Mouse (Mus musculus): ENCODE data around the gene Gas2l1. TPM values are rescaled to one million over a fixed set of nuclear protein-coding genes. Genes with fewer than 3 reads are reported as not detected.
A peak's percentile ranks its signal among the peaks of the same experiment; 100 is the strongest.
"Not testable (repeated sequence)": the region's sequence is repeated elsewhere in the genome, so short reads cannot be mapped to it uniquely, and the experiment has no call there.

Gene Gas2l1
- polyA plus RNA-seq, 1 experiment from 2014 or later = 21.5 TPM

DNA sequence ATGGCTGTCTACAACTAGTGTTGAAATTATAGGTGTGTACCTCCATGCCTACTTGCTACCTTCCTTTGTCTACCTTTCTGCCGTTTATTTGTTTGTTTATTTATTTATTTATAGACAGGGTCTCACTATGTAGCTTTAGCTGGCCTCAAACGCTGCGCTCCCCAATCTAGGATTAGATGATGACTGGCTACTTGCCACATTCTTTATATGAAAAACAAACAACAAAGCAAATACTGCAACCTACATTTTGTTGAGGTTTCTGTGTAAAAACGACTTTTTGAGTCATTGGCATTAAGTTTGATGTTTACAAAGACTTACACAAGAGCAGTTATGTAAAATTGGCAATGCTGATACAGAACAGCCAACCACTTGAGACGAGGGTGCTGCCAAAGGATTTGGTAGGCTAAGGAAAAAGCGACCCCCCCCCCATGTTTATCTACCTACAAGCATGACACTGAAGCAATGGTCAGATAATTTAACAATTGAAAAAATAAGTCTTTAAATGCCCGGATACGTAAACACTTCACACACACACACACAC lies 31.4 kb upstream of the Gas2l1 start:
- Histone ChIP-seq H3K27ac (replicated peaks) (no peak overlapping the region), H3K36me3 (peaks cover 11% of the 10 kb centered on the region), H3K9ac (replicated peaks) (no peak overlapping the region), H3K27me3 (no peaks in the 10 kb centered on the region), H3K4me2 (replicated peaks) (peak overlapping the region; percentile 56), H3K9me3 (no peaks in the 10 kb centered on the region), H3K4me1 (peaks cover 49% of the 10 kb centered on the region), H3K4me3 (peak overlapping the region; percentile 73)
- no peak for ATAC-seq (replicated peaks)
- WGBS = 63% methylated on average over 8 of the region's 8 CpGs

GRCm38 (mm10) chr11:5095877-5096276 lies 30.8 kb upstream of the Gas2l1 start:
- H3K9ac ChIP-seq (replicated peaks) = no peak overlapping the region

DNA sequence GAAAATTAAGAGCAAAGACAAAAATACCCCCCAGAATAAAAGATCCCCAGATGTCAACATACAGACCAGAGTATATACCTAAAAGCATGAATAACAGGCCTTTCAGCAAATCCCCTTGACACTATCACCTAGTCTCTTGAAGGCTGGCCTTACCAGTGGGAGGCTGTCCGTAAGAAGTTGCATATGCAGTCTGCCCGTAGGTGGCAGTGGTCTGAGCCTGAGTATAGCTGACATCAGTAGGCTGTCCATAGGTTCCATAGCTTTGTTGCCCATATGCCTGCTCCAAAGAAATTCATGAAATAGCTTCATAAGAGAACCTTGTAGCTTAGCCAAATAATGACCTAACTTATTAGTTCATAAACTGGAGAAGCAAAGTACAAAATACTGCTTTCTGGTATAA lies 26.6 kb upstream of the Gas2l1 start:
- no peak overlapping the region for H3K4me2 ChIP-seq (replicated peaks)
- 38% methylated on average over 2 of the region's 2 CpGs for WGBS
- H3K4me1 ChIP-seq = peaks cover 23% of the 10 kb centered on the region
- H3K9me3 ChIP-seq = no peaks in the 10 kb centered on the region
- no peak overlapping the region for H3K9ac ChIP-seq (replicated peaks)
- no peaks in the 10 kb centered on the region for H3K27me3 ChIP-seq
- H3K4me3 ChIP-seq = no peak overlapping the region
- no peak for ATAC-seq (replicated peaks)
- no peak overlapping the region for H3K27ac ChIP-seq (replicated peaks)
- H3K36me3 ChIP-seq = peaks cover 56% of the 10 kb centered on the region

More at GRCm38 (mm10) chr11:5095877-5096276, 30.8 kb upstream of the Gas2l1 start:
- Histone ChIP-seq H3K27me3 (no peaks in the 10 kb centered on the region), H3K9me3 (no peaks in the 10 kb centered on the region), H3K36me3 (peaks cover 18% of the 10 kb centered on the region), H3K4me3 (no peak overlapping the region; the same call in 1 of the 2 replicates), H3K4me1 (peaks cover 43% of the 10 kb centered on the region), H3K27ac (replicated peaks) (no peak overlapping the region), H3K4me2 (replicated peaks) (no peak overlapping the region)
- no peak for ATAC-seq (replicated peaks)
- 72% methylated on average over 5 of the region's 5 CpGs for WGBS

- H3K27me3 ChIP-seq = no peaks in the 10 kb centered on the region
- H3K4me3 ChIP-seq = no peak overlapping the region
- no peaks in the 10 kb centered on the region for H3K9me3 ChIP-seq
- peaks cover 5% of the 10 kb centered on the region; the same call in 1 of the 2 replicates for H3K4me1 ChIP-seq
- no peak overlapping the region for H3K27ac ChIP-seq (replicated peaks)
- peaks cover 82% of the 10 kb centered on the region for H3K36me3 ChIP-seq
- H3K4me2 ChIP-seq (replicated peaks) = no peak overlapping the region
- 92% methylated on average over 1 of the region's 1 CpGs for WGBS
- H3K9ac ChIP-seq (replicated peaks) = no peak overlapping the region
- no peak for ATAC-seq (replicated peaks)
Observed at GRCm38 (mm10) chr11:5089147-5089546, 24.0 kb upstream of the Gas2l1 start.

DNA sequence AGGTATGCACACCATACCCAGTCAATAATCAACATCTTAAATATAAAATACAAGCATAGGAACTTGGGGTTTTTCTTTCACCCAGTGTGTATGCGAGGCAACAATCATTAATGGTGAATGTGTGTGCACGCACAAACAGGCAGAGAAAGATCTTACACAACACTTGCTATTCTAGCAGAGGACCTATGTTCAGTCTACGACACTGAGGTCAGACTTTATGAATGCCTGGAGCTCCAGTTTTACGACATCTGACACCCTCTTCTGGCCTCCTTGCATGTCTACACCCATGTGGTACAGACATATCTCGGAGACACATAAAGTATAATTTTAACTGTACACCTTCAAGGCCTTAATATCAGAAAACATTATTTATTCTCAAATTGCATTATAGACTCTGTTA lies 11.7 kb upstream of the Gas2l1 start:
- WGBS = 79% methylated on average over 4 of the region's 5 CpGs
- not testable (repeated sequence) for ATAC-seq (replicated peaks); H3K9me3 ChIP-seq

GRCm38 (mm10) chr11:5075760-5076159 lies 10.6 kb upstream of the Gas2l1 start:
- ATAC-seq (replicated peaks) = no peak
- Histone ChIP-seq H3K9ac (replicated peaks) (no peak overlapping the region), H3K36me3 (peaks cover 81% of the 10 kb centered on the region), H3K27me3 (no peaks in the 10 kb centered on the region), H3K27ac (replicated peaks) (no peak overlapping the region), H3K4me1 (no peaks in the 10 kb centered on the region), H3K4me3 (no peak overlapping the region), H3K9me3 (no peaks in the 10 kb centered on the region), H3K4me2 (replicated peaks) (no peak overlapping the region)

More for the DNA sequence above, 11.7 kb upstream of the Gas2l1 start:
- not testable (repeated sequence) for H3K9ac ChIP-seq (replicated peaks); H3K4me3 ChIP-seq; H3K27ac ChIP-seq (replicated peaks); H3K27me3 ChIP-seq; H3K4me2 ChIP-seq (replicated peaks); H3K4me1 ChIP-seq
- H3K36me3 ChIP-seq = peaks cover 76% of the 10 kb centered on the region

DNA sequence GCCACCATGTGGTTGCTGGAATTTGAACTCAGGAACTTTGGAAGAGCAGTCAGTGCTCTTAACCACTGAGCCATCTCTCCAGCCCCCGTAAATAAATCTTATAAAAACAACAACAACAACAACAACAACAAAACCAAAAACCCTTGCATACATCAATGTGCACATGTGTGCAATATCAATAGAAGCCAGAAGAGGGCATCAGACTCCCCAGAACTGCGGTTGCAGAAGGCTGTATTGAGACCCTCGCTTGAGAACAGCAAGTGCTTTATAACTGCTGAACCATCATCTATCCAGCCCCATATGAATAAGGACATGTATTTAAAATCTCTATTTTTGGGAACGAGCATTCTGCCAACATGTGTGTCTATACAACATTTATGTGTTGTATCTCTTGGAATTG lies 9.8 kb upstream of the Gas2l1 start:
- ATAC-seq (replicated peaks) = 0 out of 2 replicates have a peak, but pooled peaks have one; percentile 28
- H3K27ac ChIP-seq (replicated peaks) = no peak overlapping the region
- no peak overlapping the region for H3K4me2 ChIP-seq (replicated peaks)
- H3K27me3 ChIP-seq = no peaks in the 10 kb centered on the region
- no peaks in the 10 kb centered on the region for H3K9me3 ChIP-seq
- no peak overlapping the region for H3K4me3 ChIP-seq
- H3K36me3 ChIP-seq = peaks cover 81% of the 10 kb centered on the region
- H3K4me1 ChIP-seq = no peaks in the 10 kb centered on the region
- WGBS = 64% methylated on average over 4 of the region's 4 CpGs
- no peak overlapping the region for H3K9ac ChIP-seq (replicated peaks)

DNA sequence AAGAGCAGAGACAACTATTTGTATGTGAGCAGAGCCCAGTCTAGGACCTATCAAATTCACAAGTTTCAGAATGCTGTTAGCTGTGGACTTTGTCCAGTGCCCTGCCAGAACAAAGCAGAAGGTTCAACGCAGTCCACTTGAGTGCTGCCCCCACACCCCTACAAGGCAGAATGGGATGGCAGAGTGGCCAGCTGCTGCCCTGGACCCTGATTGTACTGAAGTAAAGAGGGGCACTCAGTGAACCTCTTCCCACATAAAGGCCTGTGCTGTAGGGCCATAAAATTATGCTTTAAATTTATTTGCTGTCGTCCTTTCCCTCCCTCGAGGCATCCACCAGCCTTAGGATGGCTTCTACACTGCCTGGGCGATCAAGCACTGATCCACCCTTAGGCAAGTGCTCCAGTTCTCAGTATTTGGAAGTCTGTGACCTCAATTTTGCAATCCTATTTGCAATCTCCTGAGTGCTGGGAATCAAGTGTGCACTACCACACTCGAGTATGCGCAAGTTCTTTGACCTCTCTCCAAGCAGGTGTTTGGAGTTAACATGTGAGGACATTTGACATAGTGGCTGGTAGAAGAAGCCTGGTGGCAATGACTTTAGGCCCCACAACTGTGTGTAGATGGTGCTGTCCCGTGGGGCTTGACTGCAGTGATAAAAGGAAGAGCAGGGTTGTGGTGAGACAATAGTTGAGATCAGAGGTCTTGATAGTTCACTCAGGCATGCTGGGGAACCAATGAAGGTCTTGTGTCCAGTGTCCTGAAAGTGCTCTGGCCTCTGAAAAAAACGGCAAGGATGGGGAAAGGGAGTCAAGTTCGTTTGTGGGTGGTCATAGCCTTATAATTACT lies 3.2 kb upstream of the Gas2l1 start:
- H3K4me2 ChIP-seq (replicated peaks) = no peak overlapping the region
- no peak overlapping the region for H3K27ac ChIP-seq (replicated peaks)
- H3K4me3 ChIP-seq = no peak overlapping the region
- H3K4me1 ChIP-seq = peaks cover 15% of the 10 kb centered on the region
- 84% methylated on average over 9 of the region's 9 CpGs for WGBS
- H3K9me3 ChIP-seq = no peaks in the 10 kb centered on the region
- ATAC-seq (replicated peaks) = no peak
- peaks cover 53% of the 10 kb centered on the region for H3K36me3 ChIP-seq
- H3K9ac ChIP-seq (replicated peaks) = no peak overlapping the region
- H3K27me3 ChIP-seq = peaks cover 4% of the 10 kb centered on the region; the same call in 1 of the 2 replicates

DNA sequence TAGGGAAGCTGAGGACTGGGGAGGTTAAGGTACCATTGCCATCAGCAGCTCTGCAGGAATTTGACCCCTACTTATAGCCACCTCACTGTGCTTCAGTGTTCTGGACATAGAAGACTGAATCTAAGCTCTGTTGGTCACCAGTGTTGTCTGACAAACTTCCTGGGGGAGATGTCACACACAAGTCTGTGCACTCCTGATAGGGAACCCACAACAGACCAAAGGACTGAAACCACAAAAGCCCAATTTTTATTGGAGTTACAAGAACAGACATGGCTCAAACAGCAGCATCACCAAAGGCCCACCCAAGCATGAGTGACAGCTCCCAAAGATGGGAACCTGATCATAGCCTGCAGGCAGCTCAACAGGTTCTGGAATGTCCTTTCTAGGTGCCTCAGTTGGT lies 1.9 kb upstream of the Gas2l1 start:
- no peak for ATAC-seq (replicated peaks)
- H3K27me3 ChIP-seq = peaks cover 17% of the 10 kb centered on the region; the same call in 1 of the 2 replicates
- H3K27ac ChIP-seq (replicated peaks) = no peak overlapping the region
- H3K4me2 ChIP-seq (replicated peaks) = no peak overlapping the region
- H3K9ac ChIP-seq (replicated peaks) = no peak overlapping the region
- no peaks in the 10 kb centered on the region for H3K9me3 ChIP-seq
- no peak overlapping the region for H3K4me3 ChIP-seq
- peaks cover 27% of the 10 kb centered on the region for H3K4me1 ChIP-seq
- peaks cover 40% of the 10 kb centered on the region for H3K36me3 ChIP-seq

GRCm38 (mm10) chr11:5064282-5065055 lies 658 bp downstream of the Gas2l1 start:
- Histone ChIP-seq H3K27ac (replicated peaks) (no peak overlapping the region), H3K9me3 (no peaks in the 10 kb centered on the region), H3K36me3 (peaks cover 16% of the 10 kb centered on the region), H3K27me3 (peaks cover 43% of the 10 kb centered on the region), H3K4me2 (replicated peaks) (peak overlapping the region; percentile 87), H3K9ac (replicated peaks) (peak overlapping the region; percentile 55), H3K4me3 (peak overlapping the region; percentile 60), H3K4me1 (peaks cover 44% of the 10 kb centered on the region)
- peak; percentile 23 for ATAC-seq (replicated peaks)
- WGBS = 12% methylated on average over 38 of the region's 38 CpGs

- peaks cover 50% of the 10 kb centered on the region for H3K27me3 ChIP-seq
- peaks cover 49% of the 10 kb centered on the region for H3K4me1 ChIP-seq
- 57% methylated on average over 31 of the region's 31 CpGs for WGBS
- no peaks in the 10 kb centered on the region for H3K9me3 ChIP-seq
- peaks cover 9% of the 10 kb centered on the region for H3K36me3 ChIP-seq
- H3K27ac ChIP-seq (replicated peaks) = no peak overlapping the region
- peak overlapping the region; percentile 60 for H3K4me3 ChIP-seq
- peak overlapping the region; percentile 87 for H3K4me2 ChIP-seq (replicated peaks)
- no peak overlapping the region for H3K9ac ChIP-seq (replicated peaks)
- no peak for ATAC-seq (replicated peaks)
Observed at GRCm38 (mm10) chr11:5063561-5064281, 1.4 kb downstream of the Gas2l1 start.

Measured in forebrain, embryonic 15.5 days (tissue).